Mouse (Mus musculus): ENCODE measurements around the gene Cutc.

Cutc gene

GRCm38 (mm10) chr19:43801427-43802051, 48.7 kb downstream of the Cutc start:
- DNase-seq: no peak

GRCm38 (mm10) chr19:43803866-43804265, 51.1 kb downstream of the Cutc start:
- no peak for DNase-seq

- DNase-seq: no peak
Measured at GRCm38 (mm10) chr19:43809331-43809730, 56.5 kb downstream of the Cutc start.

GRCm38 (mm10) chr19:43811419-43811818, 58.6 kb downstream of the Cutc start:
- no peak for DNase-seq

- no peak for DNase-seq
Measured at GRCm38 (mm10) chr19:43813315-43813714, 60.5 kb downstream of the Cutc start.

- no peak for DNase-seq
Measured at GRCm38 (mm10) chr19:43815661-43816414, 63.0 kb downstream of the Cutc start.
